Mouse (Mus musculus) kidney, postnatal 10 days (tissue): Measurements from ENCODE around the gene Nat8f2.
"Not testable (repeated sequence)": the region's sequence is repeated elsewhere in the genome, so short reads cannot be mapped to it uniquely, and the experiment has no call there.

ENCODE experiments used
- DNase-seq: peaks from one replicate; pipeline ENCODE4 v3.0.0; 2021; ENCODE audit warnings: mixed read lengths

The Nat8f2 gene

GRCm38 (mm10) chr6:85863840-85864239, 5.1 kb downstream of the Nat8f2 start:
- no peak for DNase-seq

- DNase-seq: no peak
Measured at GRCm38 (mm10) chr6:85863136-85863535, 5.8 kb downstream of the Nat8f2 start.

- DNase-seq: peak; percentile 4
Measured at GRCm38 (mm10) chr6:85862565-85862964, 6.4 kb downstream of the Nat8f2 start.

GRCm38 (mm10) chr6:85861247-85861646, 7.7 kb downstream of the Nat8f2 start:
- peak; percentile 1 for DNase-seq

GRCm38 (mm10) chr6:85856194-85856678, 12.7 kb downstream of the Nat8f2 start:
- DNase-seq: peak; percentile 77

GRCm38 (mm10) chr6:85853481-85853880, 15.5 kb downstream of the Nat8f2 start:
- peak; percentile 28 for DNase-seq

- DNase-seq: no peak
Measured at GRCm38 (mm10) chr6:85851062-85851773, 17.7 kb downstream of the Nat8f2 start.

GRCm38 (mm10) chr6:85849240-85849639, 19.7 kb downstream of the Nat8f2 start:
- DNase-seq: no peak

- no peak for DNase-seq
Measured at GRCm38 (mm10) chr6:85848140-85848539, 20.8 kb downstream of the Nat8f2 start.

- no peak for DNase-seq
Measured at GRCm38 (mm10) chr6:85846921-85847320, 22.0 kb downstream of the Nat8f2 start.

- not testable (repeated sequence) for DNase-seq
Measured at GRCm38 (mm10) chr6:85843677-85844458, 25.1 kb downstream of the Nat8f2 start.

GRCm38 (mm10) chr6:85839982-85840381, 29.0 kb downstream of the Nat8f2 start:
- DNase-seq: no peak

- no peak for DNase-seq
Measured at GRCm38 (mm10) chr6:85838674-85839073, 30.3 kb downstream of the Nat8f2 start.

- DNase-seq: peak; percentile 48
Measured at GRCm38 (mm10) chr6:85837307-85837706, 31.7 kb downstream of the Nat8f2 start.

- peak; percentile 81 for DNase-seq
Measured at GRCm38 (mm10) chr6:85836827-85837226, 32.1 kb downstream of the Nat8f2 start.

GRCm38 (mm10) chr6:85836098-85836497, 32.9 kb downstream of the Nat8f2 start:
- not testable (repeated sequence) for DNase-seq

GRCm38 (mm10) chr6:85835104-85835503, 33.9 kb downstream of the Nat8f2 start:
- DNase-seq: peak; percentile 30

GRCm38 (mm10) chr6:85834504-85835100, 34.4 kb downstream of the Nat8f2 start:
- not testable (repeated sequence) for DNase-seq

- DNase-seq: no peak
Measured at GRCm38 (mm10) chr6:85831796-85832321, 37.1 kb downstream of the Nat8f2 start, which contains the start of gene Nat8. Gene Nat8, minus strand, starts transcription at chr6:85832082.

GRCm38 (mm10) chr6:85829462-85829861, 39.5 kb downstream of the Nat8f2 start:
- DNase-seq: no peak

GRCm38 (mm10) chr6:85825886-85826285, 43.1 kb downstream of the Nat8f2 start:
- no peak for DNase-seq

GRCm38 (mm10) chr6:85823382-85824090, 45.4 kb downstream of the Nat8f2 start:
- DNase-seq: no peak
